Mouse (Mus musculus) G1E (cell line): ENCODE data around the gene Myoz1.

Experiments used
- CTCF ChIP-seq: IDR thresholded peaks from 2 replicates; pipeline ENCODE4 v1.5.1; 2012; ENCODE audit warnings: low read depth, low read length, inconsistent platforms, mixed read lengths
- GATA1 ChIP-seq: IDR thresholded peaks from 2 replicates; pipeline ENCODE4 v1.6.1; 2012; ENCODE audit warnings: borderline replicate concordance, low read length, inconsistent platforms, mixed read lengths
- GATA2 ChIP-seq: IDR thresholded peaks from 2 replicates; pipeline ENCODE4 v1.6.1; 2012; ENCODE audit warnings: low read depth, low read length, inconsistent platforms, borderline replicate concordance
- POLR2AphosphoS5 ChIP-seq: IDR thresholded peaks from 2 replicates; pipeline ENCODE4 v1.6.1; 2012; ENCODE audit warnings: low read depth, low read length, inconsistent platforms; ENCODE audit not compliant: insufficient replicate concordance
- TAL1 ChIP-seq: conservative IDR thresholded peaks from 2 replicates; pipeline ENCODE4 v1.6.1; 2012; ENCODE audit warnings: low read depth, low read length, inconsistent platforms, mixed read lengths

- TF ChIP-seq CTCF = no peak
- TF ChIP-seq POLR2AphosphoS5 = no peak
- TF ChIP-seq TAL1 = no peak
- no peak for TF ChIP-seq GATA1
- no peak for TF ChIP-seq GATA2
Measured at GRCm38 (mm10) chr14:20662740-20663139, 6.4 kb upstream of the Myoz1 start.
